Mouse (Mus musculus) heart, embryonic 15.5 days (tissue): ENCODE results near the gene Fnbp1. TPM values are rescaled to one million over a fixed set of nuclear protein-coding genes. Genes with fewer than 3 reads are reported as not detected.

Experiments used
- ATAC-seq: fragments of 200-750 bp; cut with Nextera tagmentation; replicated peaks from 2 replicates; pipeline ENCODE4 v1.8.0; 2017; ENCODE audit warnings: low read depth, moderate TSS enrichment; ENCODE audit not compliant: insufficient number of reproducible peaks, insufficient read depth, low FRiP score
- H3K27ac ChIP-seq: fragments of 300-500 bp; sonication (generic); 2 replicates; pipeline ENCODE4 v1.5.1; 2015; ENCODE audit warnings: mild to moderate bottlenecking, inconsistent platforms
- H3K27me3 ChIP-seq: fragments of 300-500 bp; sonication (generic); 2 replicates; pipeline ENCODE4 v1.6.1; 2015; ENCODE audit warnings: inconsistent platforms
- H3K36me3 ChIP-seq: fragments of 300-500 bp; sonication (generic); 2 replicates; pipeline ENCODE4 v1.6.1; 2015; ENCODE audit warnings: mild to moderate bottlenecking, inconsistent platforms
- H3K4me1 ChIP-seq: fragments of 300-500 bp; sonication (generic); replicated peaks from 2 replicates; pipeline ENCODE4 v1.6.1; 2015; ENCODE audit warnings: inconsistent platforms
- H3K4me2 ChIP-seq: fragments of 300-500 bp; sonication (generic); 2 replicates; pipeline ENCODE4 v1.6.1; 2015; ENCODE audit warnings: inconsistent platforms, mild to moderate bottlenecking, moderate library complexity
- H3K4me3 ChIP-seq: fragments of 300-500 bp; sonication (generic); 2 replicates; pipeline ENCODE4 v1.5.1; 2015; ENCODE audit warnings: mild to moderate bottlenecking, inconsistent platforms
- H3K9ac ChIP-seq: fragments of 300-500 bp; sonication (generic); 2 replicates; pipeline ENCODE4 v1.6.1; 2015; ENCODE audit warnings: mild to moderate bottlenecking, inconsistent platforms
- H3K9me3 ChIP-seq: fragments of 300-500 bp; sonication (generic); replicated peaks from 2 replicates; pipeline ENCODE4 v1.6.1; 2016; ENCODE audit warnings: inconsistent platforms
- WGBS: fragments of 180-500 bp; shearing (Covaris S2); methylation state at CpG from one replicate; pipeline ENCODE4 v1.1.7; 2015; ENCODE audit warnings: mixed read lengths; 5-methylcytosine and 5-hydroxymethylcytosine counted together
- polyA plus RNA-seq: library from polyadenylated mRNA; unstranded; fragments of >200 nt; fragmentation: Nextera tagmentation; extraction: Ambion mirVana; gene quantifications from 2 replicates; pipeline ENCODE4 v1.2.1, GENCODE M21; 2015

Fnbp1 gene
- polyA plus RNA-seq, 1 experiment from 2014 or later = 16.0 TPM

GRCm38 (mm10) chr2:31018519-31018918, 123.3 kb downstream of the Fnbp1 start:
- no peak overlapping the region for H3K27ac ChIP-seq
- H3K4me1 ChIP-seq = no peaks in the 10 kb centered on the region
- ATAC-seq = no peak
- no peak overlapping the region for H3K4me3 ChIP-seq
- no peaks in the 10 kb centered on the region for H3K27me3 ChIP-seq
- 78% methylated on average over 8 of the region's 8 CpGs for WGBS
- no peak overlapping the region for H3K4me2 ChIP-seq
- no peaks in the 10 kb centered on the region for H3K9me3 ChIP-seq
- no peak overlapping the region for H3K9ac ChIP-seq
- peaks cover 79% of the 10 kb centered on the region for H3K36me3 ChIP-seq

GRCm38 (mm10) chr2:31017625-31018317, 124.0 kb downstream of the Fnbp1 start:
- Histone ChIP-seq H3K27ac (no peak overlapping the region), H3K4me3 (no peak overlapping the region), H3K36me3 (peaks cover 84% of the 10 kb centered on the region), H3K4me2 (no peak overlapping the region), H3K4me1 (no peaks in the 10 kb centered on the region), H3K27me3 (no peaks in the 10 kb centered on the region), H3K9me3 (no peaks in the 10 kb centered on the region), H3K9ac (no peak overlapping the region)
- ATAC-seq = no peak
- 94% methylated on average over 18 of the region's 18 CpGs for WGBS

GRCm38 (mm10) chr2:31013371-31014120, 128.3 kb downstream of the Fnbp1 start:
- Histone ChIP-seq H3K4me1 (no peaks in the 10 kb centered on the region), H3K9ac (no peak overlapping the region), H3K36me3 (peaks cover 80% of the 10 kb centered on the region), H3K4me3 (no peak overlapping the region), H3K4me2 (no peak overlapping the region), H3K27ac (no peak overlapping the region), H3K9me3 (no peaks in the 10 kb centered on the region), H3K27me3 (no peaks in the 10 kb centered on the region)
- ATAC-seq = no peak
- 72% methylated on average over 14 of the region's 14 CpGs for WGBS

- no peaks in the 10 kb centered on the region for H3K27me3 ChIP-seq
- H3K27ac ChIP-seq = peak overlapping the region; percentile 96
- H3K4me3 ChIP-seq = no peak overlapping the region
- peaks cover 67% of the 10 kb centered on the region for H3K36me3 ChIP-seq
- H3K4me2 ChIP-seq = no peak overlapping the region
- H3K9me3 ChIP-seq = no peaks in the 10 kb centered on the region
- peaks cover 29% of the 10 kb centered on the region for H3K4me1 ChIP-seq
- 79% methylated on average over 5 of the region's 5 CpGs for WGBS
- no peak for ATAC-seq
- no peak overlapping the region for H3K9ac ChIP-seq
Observed at GRCm38 (mm10) chr2:31007208-31007607, 134.6 kb downstream of the Fnbp1 start.

GRCm38 (mm10) chr2:31006434-31006833, 135.4 kb downstream of the Fnbp1 start:
- ATAC-seq = peak; percentile 84
- Histone ChIP-seq H3K4me2 (peak overlapping the region; percentile 47), H3K4me1 (peaks cover 29% of the 10 kb centered on the region), H3K27ac (peak overlapping the region; percentile 96), H3K9me3 (no peaks in the 10 kb centered on the region), H3K27me3 (no peaks in the 10 kb centered on the region), H3K36me3 (peaks cover 70% of the 10 kb centered on the region), H3K9ac (peak overlapping the region; percentile 46; the same call in 1 of the 2 replicates), H3K4me3 (peak overlapping the region; percentile 13; the same call in 1 of the 2 replicates)
- WGBS = 13% methylated on average over 5 of the region's 5 CpGs

GRCm38 (mm10) chr2:31005453-31005852, 136.4 kb downstream of the Fnbp1 start:
- Histone ChIP-seq H3K4me3 (no peak overlapping the region), H3K4me1 (peaks cover 29% of the 10 kb centered on the region), H3K36me3 (peaks cover 62% of the 10 kb centered on the region), H3K27ac (peak overlapping the region; percentile 96), H3K4me2 (peak overlapping the region; percentile 47), H3K27me3 (no peaks in the 10 kb centered on the region), H3K9me3 (no peaks in the 10 kb centered on the region), H3K9ac (no peak overlapping the region)
- WGBS = 55% methylated on average over 2 of the region's 2 CpGs
- no peak for ATAC-seq

- 89% methylated on average over 10 of the region's 10 CpGs for WGBS
- Histone ChIP-seq H3K4me3 (no peak overlapping the region), H3K27me3 (no peaks in the 10 kb centered on the region), H3K4me1 (peaks cover 36% of the 10 kb centered on the region), H3K4me2 (no peak overlapping the region), H3K9me3 (no peaks in the 10 kb centered on the region), H3K36me3 (peaks cover 45% of the 10 kb centered on the region), H3K9ac (no peak overlapping the region), H3K27ac (no peak overlapping the region)
- ATAC-seq = no peak
Observed at GRCm38 (mm10) chr2:31002857-31003256, 139.0 kb downstream of the Fnbp1 start.

GRCm38 (mm10) chr2:30998443-30999260, 143.2 kb downstream of the Fnbp1 start:
- H3K27ac ChIP-seq = no peak overlapping the region
- H3K9me3 ChIP-seq = no peaks in the 10 kb centered on the region
- no peak overlapping the region for H3K4me3 ChIP-seq
- peaks cover 17% of the 10 kb centered on the region for H3K4me1 ChIP-seq
- no peak overlapping the region for H3K9ac ChIP-seq
- ATAC-seq = no peak
- peaks cover 26% of the 10 kb centered on the region for H3K36me3 ChIP-seq
- WGBS = 72% methylated on average over 8 of the region's 8 CpGs
- H3K4me2 ChIP-seq = peak overlapping the region; percentile 11; the same call in 1 of the 2 replicates
- no peaks in the 10 kb centered on the region for H3K27me3 ChIP-seq

- H3K27me3 ChIP-seq = no peaks in the 10 kb centered on the region
- no peaks in the 10 kb centered on the region for H3K9me3 ChIP-seq
- H3K27ac ChIP-seq = peak overlapping the region; percentile 92
- peak overlapping the region; percentile 67 for H3K4me2 ChIP-seq
- peak overlapping the region; percentile 47 for H3K9ac ChIP-seq
- peak overlapping the region; percentile 44 for H3K4me3 ChIP-seq
- WGBS = 42% methylated on average over 11 of the region's 11 CpGs
- peaks cover 17% of the 10 kb centered on the region for H3K4me1 ChIP-seq
- H3K36me3 ChIP-seq = peaks cover 7% of the 10 kb centered on the region; the same call in 1 of the 2 replicates
- peak; percentile 65 for ATAC-seq
Observed at GRCm38 (mm10) chr2:30995432-30995996, 146.3 kb downstream of the Fnbp1 start.

GRCm38 (mm10) chr2:30994853-30995252, 147.0 kb downstream of the Fnbp1 start:
- H3K4me1 ChIP-seq = peaks cover 17% of the 10 kb centered on the region
- H3K4me3 ChIP-seq = no peak overlapping the region
- 0 out of 2 replicates have a peak overlapping the region, but pooled peaks have one; percentile 67 for H3K4me2 ChIP-seq
- 89% methylated on average over 4 of the region's 4 CpGs for WGBS
- H3K9me3 ChIP-seq = no peaks in the 10 kb centered on the region
- ATAC-seq = no peak
- H3K9ac ChIP-seq = no peak overlapping the region
- H3K27ac ChIP-seq = peak overlapping the region; percentile 92
- peaks cover 1% of the 10 kb centered on the region; the same call in 1 of the 2 replicates for H3K36me3 ChIP-seq
- H3K27me3 ChIP-seq = no peaks in the 10 kb centered on the region

- 63% methylated on average over 9 of the region's 9 CpGs for WGBS
- Histone ChIP-seq H3K4me3 (no peak overlapping the region), H3K36me3 (no peaks in the 10 kb centered on the region), H3K9ac (no peak overlapping the region), H3K9me3 (no peaks in the 10 kb centered on the region), H3K27me3 (no peaks in the 10 kb centered on the region), H3K4me2 (no peak overlapping the region), H3K27ac (no peak overlapping the region), H3K4me1 (peaks cover 18% of the 10 kb centered on the region)
- ATAC-seq = no peak
Observed at GRCm38 (mm10) chr2:30990221-30990620, 151.6 kb downstream of the Fnbp1 start.
